Mouse (Mus musculus) spleen, postnatal 14 days (tissue): ENCODE measurements around the gene Il12rb1.
A peak's percentile ranks its signal among the peaks of the same experiment; 100 is the strongest.

ENCODE experiments used
- DNase-seq, 2 experiments: peaks; one replicate each; pipeline ENCODE4 v3.0.0; 2021 to 2022; ENCODE audit warnings: low spot score in 2 of 2

The Il12rb1 gene

DNA sequence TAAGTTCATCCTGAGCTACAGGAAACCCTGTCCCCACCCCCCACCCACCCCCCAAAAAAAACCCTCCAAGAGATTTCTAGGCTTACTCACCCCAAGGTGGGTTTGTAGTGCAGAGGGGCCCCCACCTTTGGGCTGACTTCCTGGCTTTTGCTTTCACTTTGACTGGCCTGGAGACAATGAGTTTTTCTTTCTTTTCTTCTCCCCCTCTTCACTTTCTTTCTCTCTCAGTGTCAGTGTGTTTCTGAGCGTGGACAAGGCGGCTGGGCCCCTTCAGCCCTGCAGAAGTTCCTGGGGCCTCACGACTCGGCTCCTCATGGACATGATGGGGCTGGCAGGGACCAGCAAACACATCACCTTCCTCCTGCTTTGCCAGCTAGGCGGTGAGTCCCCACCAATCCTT lies at the start of gene Il12rb1:
Gene Il12rb1, plus strand, starts transcription at position 211 of the 400 bp plus-strand sequence.
- DNase-seq = no peak

DNA sequence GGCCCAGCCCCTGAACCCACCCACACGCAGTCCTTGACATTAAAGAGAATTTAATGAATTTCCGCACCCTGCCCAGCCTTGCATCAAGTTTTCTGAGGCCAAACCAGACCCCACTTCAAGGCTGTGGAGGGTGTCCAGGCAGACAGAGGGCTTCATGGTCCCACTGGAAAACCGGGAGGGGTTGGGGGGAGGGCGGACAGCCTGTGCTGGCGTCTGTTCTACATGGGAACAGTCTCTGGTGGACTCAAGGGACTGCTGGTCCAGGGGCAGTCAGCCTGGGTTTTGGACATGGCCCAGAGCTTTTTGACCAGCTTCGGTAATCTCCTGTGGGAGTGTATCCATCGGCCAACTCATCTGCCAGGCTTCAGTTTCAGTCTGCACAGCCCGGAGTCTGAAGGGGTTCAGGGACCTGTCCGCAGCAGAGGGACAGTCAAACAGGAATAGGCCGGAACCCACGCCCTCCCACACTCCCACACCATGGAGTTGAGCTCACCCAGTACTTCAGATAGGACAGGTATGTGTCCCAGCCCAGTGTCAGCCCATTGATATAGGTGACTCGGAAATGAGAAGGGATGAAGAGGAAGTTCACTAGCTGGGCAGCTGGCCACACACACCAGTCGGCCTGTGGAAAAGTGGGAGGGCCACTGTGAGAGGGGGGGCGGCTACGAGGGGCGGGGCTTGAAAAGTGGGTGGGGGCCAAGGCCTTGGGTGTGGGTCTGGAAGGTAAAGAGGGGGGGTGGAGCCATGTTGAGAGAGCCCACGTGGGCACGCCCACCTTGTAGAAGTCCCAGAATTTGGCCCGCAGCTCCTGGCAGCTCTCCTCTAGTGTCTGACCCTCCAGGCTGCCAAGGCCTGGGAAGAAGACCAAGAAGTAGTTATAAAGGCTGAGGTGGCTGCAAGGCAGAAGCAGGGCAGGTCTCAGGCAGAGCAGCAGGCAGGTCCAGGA lies 49.4 kb upstream of the Il12rb1 start:
- DNase-seq = no peak

DNA sequence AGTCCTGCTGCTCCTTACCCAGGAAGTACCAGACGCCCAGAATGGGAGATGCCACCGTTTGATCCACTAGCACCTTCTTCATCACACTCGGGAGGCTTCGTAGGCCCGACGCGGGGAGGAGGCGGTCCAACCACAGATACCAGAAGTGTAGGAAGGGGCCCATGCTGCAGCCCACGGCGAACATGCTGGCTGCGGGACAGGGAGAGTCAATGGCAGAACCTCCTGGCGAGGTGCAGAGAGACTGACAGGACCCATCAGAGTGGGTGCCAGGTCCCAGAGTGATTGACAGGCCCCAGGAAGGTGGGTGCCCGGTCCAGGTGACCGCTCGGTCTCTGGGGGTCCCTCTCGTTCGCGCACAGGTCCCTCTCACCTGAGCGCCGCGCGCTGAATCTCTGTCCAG lies 47.9 kb upstream of the Il12rb1 start:
- no peak for DNase-seq

DNA sequence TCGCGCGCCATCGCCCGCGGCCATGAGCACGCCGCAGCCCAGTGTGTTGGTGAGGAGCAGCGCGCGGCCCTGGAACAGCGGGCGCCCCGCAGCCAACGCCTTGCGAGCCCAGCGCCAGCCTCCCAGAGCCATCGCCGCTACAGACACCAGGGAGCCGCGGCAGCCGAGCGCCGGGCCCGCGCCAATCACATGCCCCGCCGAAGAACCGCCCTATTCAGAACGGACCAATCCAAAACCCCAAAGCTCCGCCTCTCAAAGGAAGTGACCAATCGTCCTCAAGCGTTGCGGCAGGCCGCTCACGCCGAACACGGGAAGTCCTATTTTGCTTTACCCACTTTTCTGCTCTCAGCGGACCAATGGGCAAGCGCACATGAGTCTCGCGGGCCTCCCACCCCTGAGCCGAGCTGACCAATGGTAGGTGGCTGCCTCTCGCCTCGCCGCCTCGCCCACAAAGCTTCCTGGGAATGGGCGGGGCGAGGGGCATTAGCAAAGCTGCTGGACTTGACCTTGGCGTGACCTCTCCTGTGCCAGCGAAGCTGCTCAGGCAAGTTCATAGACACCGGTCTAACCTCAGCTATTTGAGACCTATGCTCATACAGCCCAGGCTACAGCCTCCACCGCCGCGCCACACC lies 47.4 kb upstream of the Il12rb1 start, which contains the start of gene Mpv17l2:
Gene Mpv17l2, minus strand, starts transcription at position 172 of the 632 bp plus-strand sequence.
- DNase-seq = peak; percentile 90 to 91

DNA sequence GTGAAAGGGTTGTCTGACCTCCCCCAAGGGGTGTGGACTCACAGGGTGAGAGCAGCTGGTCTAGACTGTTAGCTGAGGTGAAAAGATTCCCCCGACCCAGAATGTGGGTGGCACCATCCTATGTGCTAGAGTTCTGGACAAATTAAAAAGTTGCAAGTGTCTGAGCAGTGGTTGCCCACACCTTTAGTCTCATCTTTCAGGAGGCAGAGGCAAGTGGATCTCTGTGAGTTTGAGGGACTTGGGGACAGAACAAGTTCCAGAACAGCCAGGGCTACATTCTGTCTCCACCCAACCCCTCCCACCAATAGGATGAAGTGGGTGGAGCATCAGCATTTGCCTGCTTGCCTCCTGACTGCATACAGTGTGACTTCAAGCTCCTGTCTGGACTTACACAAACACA lies 46.1 kb upstream of the Il12rb1 start:
- no peak for DNase-seq

DNA sequence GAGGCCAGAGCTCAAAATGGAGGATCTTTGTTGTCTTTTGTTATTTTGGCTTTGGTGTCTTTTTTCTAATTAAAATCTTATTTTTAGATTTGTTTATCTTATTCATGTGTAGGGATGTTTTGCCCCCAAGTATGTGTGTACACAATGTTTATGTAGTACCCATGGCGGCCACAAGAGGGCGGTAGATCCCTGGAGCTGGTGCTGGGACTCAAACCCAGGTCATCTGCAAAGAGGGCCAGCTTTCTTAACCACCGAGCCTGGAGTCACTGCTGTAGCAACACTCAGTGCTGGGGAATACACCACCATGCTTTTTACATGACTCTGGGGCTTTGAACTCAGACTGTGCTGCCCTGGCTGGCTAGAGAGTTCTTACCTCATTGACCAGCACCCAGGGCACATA lies 44.9 kb upstream of the Il12rb1 start:
- DNase-seq = peak; percentile 64 to 84

DNA sequence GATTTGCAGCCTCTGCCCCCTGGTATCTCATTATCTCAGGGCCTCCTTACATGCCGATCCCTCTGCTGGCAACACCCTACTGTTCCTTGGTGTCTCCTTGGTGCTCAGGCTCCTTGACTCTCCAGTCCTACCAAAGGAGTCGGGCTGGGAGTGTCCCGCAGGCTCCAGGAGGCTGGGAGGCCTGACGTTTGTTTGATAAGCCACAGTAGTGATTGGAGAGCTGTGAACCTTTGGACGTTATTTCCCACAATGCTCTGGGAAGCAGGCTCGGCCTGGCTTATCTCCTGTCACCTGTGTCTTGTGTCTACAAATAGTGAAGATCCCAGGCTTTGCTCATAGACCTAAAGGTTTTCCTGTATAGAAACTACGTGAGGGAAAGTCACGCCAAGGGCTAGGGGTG lies 44.2 kb upstream of the Il12rb1 start:
- no peak for DNase-seq

DNA sequence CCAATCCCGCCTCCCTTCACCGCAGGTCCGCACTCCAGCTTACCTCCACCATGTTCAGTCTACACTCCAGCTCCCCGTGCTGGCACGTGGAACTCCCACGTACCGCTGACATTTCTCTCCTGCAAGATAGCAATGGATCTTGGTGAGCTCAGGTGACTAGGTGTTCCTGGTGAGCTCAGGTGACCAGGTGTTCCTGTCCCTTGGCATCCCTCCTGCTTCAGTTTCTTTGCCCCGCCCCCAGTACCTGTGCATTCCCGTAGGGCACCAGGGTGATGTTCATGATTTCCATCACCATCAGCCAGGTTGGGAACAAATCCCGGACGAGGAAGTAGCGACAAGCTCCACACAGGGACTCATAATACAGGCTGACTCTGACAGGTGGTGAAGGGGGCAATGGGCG lies 43.6 kb upstream of the Il12rb1 start:
- no peak for DNase-seq

DNA sequence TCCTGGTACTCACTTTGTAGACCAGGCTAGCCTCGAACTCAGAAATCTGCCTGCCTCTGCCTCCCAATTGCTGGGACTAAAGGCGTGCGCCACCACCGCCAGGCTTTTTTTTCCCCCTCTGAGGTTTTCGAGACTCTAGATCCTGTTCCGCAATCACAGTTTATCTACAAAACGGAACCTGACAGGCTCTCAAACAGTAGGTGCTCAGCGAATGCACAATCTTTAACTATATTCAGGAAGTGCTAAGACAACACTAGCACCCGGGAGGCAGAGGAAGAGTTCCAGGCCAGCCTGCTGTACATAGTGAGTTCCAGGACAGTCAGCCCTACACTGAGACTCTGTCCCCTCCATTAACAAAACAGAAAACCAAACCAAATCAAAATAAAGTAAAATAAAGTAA lies 42.9 kb upstream of the Il12rb1 start:
- no peak for DNase-seq

DNA sequence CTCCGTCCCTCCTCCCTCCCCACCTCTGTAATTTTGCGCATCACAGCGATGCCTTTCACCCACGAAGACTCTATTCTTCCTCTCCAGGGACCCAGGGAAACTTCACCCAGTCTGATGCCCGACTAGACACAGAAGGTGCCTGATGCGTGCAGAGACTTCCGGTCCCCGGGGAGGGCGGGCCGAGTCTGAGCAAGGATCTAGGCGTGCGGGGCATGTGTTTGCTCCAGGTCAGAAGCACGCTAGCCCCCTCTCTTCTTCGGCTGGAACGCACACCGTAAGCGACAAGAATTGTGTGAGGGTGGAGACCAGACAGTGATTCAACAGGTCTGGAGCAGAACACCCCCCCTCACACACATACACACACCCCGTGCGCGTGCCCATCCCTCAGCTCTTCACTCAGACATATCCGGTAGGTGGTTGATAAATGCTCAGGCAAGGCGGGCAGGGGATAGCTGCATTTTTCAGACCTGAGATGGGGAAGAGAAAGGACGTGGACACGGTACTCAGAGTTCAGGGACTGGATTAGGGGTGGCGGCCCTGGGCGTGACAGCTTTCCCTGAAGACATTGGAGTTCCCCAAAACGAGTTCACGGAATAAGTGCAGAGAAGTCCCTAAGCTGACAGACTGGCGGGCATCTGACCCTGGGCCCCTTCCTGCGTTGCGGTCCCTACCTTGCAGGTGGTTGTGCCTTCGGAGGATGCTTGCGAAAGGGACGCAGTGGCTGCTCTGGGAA lies 42.2 kb upstream of the Il12rb1 start:
- peak; percentile 54 to 73 for DNase-seq

DNA sequence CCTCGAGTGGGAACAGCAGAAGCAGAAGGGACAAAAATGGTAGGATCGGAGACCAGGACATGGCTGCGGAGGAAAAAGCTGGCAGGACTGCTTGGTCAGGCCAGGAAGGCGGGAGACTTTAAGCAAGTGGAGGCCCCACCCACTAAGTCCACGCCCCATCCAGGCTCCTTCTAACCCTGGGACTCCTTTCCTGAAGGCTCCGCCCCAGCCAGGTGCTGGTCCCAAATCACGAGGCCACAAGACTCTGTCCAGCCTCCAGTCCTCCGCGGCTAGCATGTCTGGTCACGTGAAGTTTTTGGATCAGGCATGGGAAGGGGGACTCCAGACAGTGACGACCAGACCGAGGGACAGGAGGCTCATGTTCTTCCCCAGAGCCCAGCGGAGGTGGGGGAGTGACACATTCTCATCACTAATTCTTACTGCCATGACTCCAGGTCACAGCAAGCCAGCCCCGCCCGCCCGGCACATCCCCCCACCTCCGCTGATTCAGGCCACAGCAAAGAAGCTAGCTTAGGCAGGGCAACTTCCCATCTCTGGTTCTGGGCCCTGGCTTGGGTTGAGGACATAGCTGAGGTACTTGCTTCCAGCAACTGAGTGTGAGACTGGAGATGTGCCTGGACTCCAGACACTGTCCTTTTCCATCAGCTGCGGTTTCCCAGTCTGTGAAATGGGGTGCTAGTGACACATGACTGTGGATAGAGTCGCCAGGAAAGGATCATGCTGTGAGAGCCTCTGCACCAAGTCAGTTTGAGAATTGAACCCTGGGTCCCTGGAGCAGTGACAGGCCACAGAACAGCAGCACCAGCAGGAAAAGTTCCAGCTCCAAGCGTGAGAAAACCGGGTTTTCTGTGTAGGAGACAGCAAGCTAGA lies 41.4 kb upstream of the Il12rb1 start:
- peak; percentile 55 to 65 for DNase-seq

DNA sequence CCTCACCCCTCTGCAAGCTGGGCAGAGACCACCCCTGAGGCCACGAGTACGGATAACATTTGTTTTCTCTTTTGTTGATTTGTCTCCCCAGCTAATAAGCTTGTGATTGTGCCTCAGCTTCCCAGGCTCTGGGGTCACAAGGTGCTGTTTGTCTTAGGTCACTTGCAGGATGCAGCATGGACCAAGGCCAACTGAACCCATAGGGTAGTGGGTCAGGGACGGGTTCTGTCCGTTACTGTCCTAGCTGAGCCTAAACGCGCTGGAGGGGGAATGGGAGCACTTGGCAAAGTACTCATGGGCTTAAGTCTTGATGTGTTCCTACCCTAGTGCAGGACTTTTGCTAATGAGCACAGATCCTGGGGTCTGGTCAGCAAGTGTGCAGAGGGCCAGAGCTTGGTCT lies 40.7 kb upstream of the Il12rb1 start:
- no peak for DNase-seq

DNA sequence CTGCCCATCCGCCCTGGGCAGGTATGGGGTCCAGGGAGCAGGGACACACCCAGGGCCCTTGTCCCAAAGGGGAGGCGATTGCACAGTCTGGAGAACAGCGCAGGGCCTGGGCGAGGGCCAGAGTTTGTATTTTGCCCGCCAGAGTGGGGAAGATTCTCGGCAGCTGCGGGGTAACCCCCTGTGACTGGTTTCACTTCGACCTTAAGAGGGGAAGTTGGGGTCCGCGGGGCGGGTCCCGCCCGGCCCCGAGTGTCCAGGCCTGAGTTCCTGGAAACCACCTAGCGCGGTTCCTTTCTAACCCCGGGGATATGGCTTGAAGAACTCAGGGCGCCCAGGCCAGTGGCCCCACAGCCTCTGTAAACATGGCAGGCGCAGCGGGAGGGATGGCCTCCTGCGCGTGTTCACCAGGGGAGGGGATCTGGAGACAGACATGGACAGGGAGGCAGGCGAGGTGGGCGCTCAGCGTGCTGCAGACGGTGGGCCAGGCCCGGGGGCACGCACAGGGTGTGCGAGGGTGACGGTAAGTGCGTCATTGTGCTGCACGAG lies 39.9 kb upstream of the Il12rb1 start:
- peak; percentile 51 to 67 for DNase-seq

DNA sequence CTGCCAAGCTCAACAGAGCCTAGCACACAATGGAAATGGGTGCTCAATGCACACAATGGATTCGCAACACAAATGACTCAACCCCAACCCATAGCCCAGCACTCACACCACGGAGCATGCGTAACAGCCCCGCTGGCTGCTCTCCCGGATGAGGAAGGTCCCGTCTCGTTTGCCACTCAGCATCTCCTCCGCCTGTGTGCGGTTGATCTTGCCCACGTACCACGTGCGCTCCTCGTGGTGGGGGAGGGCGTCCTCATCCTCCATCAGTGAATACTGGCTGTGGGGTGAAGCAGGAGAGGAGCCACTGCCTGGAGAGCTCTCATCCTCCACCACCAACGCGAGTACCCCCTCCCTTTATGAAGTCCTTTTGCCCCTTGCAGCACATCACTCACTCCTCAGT lies 39.3 kb upstream of the Il12rb1 start:
- no peak for DNase-seq

DNA sequence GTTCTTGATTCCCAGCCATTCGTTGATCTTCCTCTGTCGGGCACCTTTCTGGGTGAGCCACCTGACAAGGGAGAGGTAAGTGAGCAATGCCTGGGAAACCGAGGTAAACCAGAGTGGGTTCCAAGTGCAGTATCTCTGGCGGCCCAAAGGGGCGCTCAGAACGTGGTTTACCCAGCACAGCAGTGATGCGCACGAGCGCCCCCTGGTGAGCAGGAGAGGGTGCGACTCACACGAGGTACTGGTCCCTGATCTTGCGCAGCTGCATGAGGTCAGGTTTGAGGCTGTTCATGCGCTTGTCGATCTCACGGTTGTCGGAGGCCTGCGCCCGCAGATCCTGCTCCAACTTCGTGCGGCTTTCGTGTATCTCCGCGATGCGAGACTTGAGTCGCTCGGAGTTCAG lies 38.9 kb upstream of the Il12rb1 start:
- peak; percentile 95 to 99 for DNase-seq

DNA sequence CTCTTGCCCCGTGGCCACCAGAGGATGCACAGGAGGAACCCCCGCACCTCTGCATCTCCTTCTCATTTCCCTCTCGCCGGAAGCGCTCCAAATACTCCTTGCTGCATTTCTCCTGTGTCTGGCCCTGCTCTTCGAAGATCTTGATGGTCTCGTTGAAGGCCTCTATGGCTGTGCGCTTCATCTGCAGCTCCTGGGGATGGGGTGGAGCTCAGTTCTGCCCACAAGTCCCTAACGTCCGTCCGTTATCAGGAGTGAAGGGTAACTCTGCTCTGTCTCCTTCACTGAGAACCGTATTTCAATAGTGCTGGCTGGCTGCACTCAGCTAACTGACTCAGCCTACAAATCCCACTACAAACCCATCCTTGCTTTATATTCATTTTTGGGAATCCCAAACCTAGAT lies 38.4 kb upstream of the Il12rb1 start:
- DNase-seq = no peak

DNA sequence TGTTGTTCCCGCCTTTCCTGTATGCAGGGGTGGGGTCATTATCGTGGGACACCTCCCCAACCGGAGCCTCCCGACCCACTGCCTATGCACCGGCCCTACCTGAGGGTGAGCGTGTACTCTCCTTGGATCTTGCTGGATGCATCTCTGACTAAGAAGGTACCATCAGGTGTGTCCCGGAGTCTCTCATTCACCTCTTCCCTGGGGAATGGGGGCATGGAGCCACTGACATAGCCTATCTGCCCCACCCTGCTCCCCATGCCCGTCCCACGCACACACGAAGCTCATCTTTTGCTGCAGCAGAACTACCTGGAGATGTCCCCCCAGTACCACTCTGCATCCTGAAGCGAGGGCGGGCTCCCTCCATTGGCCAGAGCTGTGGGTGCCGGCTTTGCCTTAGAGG lies 37.5 kb upstream of the Il12rb1 start:
- no peak for DNase-seq

DNA sequence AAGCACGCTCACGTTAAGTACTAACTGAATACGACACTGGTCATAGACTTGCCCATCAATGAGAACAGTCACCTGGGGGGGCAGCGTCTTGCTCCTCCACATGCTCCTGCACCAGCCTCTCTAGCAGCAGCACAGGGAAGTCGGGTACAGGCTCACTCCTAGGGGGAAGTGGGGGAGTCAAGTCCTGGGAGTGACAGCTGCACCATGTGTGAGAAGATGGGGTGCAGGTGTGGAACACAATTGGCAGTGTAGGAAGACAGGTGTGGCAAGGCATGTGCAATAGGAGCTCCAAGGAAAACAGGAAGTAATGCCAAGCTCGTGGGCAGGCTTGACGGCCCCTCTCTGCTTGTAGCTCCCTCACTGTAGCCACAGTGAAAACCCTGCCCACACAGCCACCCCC lies 37.0 kb upstream of the Il12rb1 start:
- DNase-seq = no peak

DNA sequence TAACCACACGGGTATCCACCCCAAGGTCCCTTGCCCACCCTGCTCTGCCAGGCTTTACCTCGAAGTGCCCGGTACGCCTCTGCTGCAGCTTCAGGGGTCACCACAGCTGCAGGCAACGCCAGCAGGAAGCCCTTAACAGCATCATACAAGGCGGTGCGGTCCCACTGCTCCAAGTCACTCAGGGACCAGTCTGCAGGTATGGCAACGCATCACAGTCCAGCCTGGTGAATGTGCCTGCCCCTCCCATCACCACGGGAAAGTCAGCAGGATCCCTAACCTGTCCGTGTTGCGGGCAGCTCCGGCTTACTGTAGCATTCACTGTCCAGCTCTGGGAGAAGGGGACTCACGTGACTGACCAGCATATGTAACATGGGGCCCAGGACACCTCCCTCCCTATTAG lies 36.2 kb upstream of the Il12rb1 start:
- DNase-seq = no peak

DNA sequence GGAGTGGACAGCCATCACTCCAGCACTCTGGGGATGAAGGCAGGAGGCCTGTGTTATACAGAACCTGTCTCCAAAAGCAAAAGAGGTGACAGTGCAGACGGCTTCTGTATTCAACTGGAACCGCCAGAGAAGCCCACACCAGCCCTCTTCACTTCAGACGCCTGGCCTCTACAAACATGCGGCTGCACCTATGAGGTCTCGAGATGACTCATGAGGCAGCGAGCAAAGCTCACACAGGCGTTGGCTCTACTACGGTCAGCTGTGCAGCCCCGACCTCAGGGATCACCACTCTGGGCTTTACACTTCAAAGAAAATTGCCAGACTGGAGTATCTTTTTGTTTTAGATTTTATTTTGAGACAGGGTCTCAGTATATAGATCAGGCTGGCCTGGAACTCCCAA lies 35.4 kb upstream of the Il12rb1 start:
- DNase-seq = no peak

DNA sequence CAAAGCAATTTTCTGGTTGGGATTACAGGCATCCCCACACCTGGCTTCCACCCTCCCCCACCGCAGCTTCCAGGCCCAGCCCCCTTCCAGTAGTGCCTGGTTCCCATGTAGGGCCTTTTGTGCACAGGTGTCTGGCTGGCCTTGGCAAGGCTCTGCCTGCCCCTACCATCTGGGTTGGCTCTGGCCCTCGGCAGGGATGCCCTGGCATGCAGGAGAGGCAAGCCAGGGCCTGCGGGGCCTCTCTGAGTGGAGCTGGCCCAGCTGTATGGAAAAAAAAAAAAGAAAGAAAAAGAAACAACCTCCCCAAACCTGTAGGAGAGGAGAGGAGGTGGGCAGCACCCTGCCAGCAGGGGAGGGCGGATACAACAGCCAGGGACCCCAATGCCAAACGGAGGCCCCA lies 34.8 kb upstream of the Il12rb1 start:
- DNase-seq = no peak
